Mouse (Mus musculus) liver, embryonic 14.5 days (tissue): ENCODE measurements at regions not wholly inside any gene's neighbourhood (a gene's known extent, or its start where the extent isn't known, plus 50 kb on each side); places are given as distances from the start of the nearest gene placed in this dataset.

Experiments
- ATAC-seq: fragments of 200-750 bp; cut with Nextera tagmentation; 2 replicates; pipeline ENCODE4 v1.8.0; 2017; ENCODE audit warnings: moderate number of reproducible peaks, mild to moderate bottlenecking, moderate library complexity; ENCODE audit not compliant: insufficient read depth
- DNase-seq, 3 experiments: peaks; one replicate each; pipeline ENCODE4 v3.0.0-alpha.2; 2012 to 2013; ENCODE audit warnings: low read depth in 3 of 3, low spot score in 3 of 3
- H3K27ac ChIP-seq: fragments of 300-500 bp; sonication (generic); 2 replicates; pipeline ENCODE4 v1.5.1; 2014; ENCODE audit warnings: moderate library complexity, mild to moderate bottlenecking, control low read depth, inconsistent platforms
- H3K27me3 ChIP-seq: fragments of 300-500 bp; sonication (generic); 2 replicates; pipeline ENCODE4 v1.6.1; 2014; ENCODE audit warnings: mild to moderate bottlenecking, low read length, moderate library complexity; ENCODE audit not compliant: control insufficient read depth, insufficient read depth
- H3K36me3 ChIP-seq: fragments of 300-500 bp; sonication (generic); replicated peaks from 2 replicates; pipeline ENCODE4 v1.6.1; 2014; ENCODE audit warnings: low read depth; ENCODE audit not compliant: control insufficient read depth, insufficient read depth
- H3K4me1 ChIP-seq, 2 experiments: fragments of 200-500 bp in 1 of 2; fragments of 300-500 bp in 1 of 2; sonication (generic) in 1 of 2; replicated peaks; 2 replicates each; pipeline ENCODE4 v1.6.1; 2012 to 2014; ENCODE audit warnings: antibody characterized with exemption in 1 of 2, inconsistent platforms in 1 of 2, low read length in 1 of 2; ENCODE audit not compliant: control insufficient read depth in 2 of 2, insufficient read depth in 2 of 2
- H3K4me2 ChIP-seq: fragments of 300-500 bp; sonication (generic); 2 replicates; pipeline ENCODE4 v1.6.1; 2014; ENCODE audit warnings: low read depth, mild to moderate bottlenecking, control low read depth, moderate library complexity
- H3K4me3 ChIP-seq, 2 experiments: fragments of 200-500 bp in 1 of 2; fragments of 300-500 bp in 1 of 2; sonication (generic) in 1 of 2; 2 replicates each; pipeline ENCODE4 v1.5.1; 2012 to 2014; ENCODE audit warnings: low read depth in 2 of 2, low read length in 2 of 2, mild to moderate bottlenecking in 2 of 2, control low read depth in 1 of 2, inconsistent platforms in 1 of 2, moderate library complexity in 1 of 2; ENCODE audit not compliant: insufficient read depth in 1 of 2
- H3K9ac ChIP-seq: fragments of 300-500 bp; sonication (generic); replicated peaks from 2 replicates; pipeline ENCODE4 v1.6.1; 2014; ENCODE audit warnings: mild to moderate bottlenecking, control low read depth, moderate library complexity
- H3K9me3 ChIP-seq: fragments of 300-500 bp; sonication (generic); 2 replicates; pipeline ENCODE4 v1.6.1; 2016; ENCODE audit warnings: low read length, mixed read lengths; ENCODE audit not compliant: control insufficient read depth
- CTCF ChIP-seq: IDR thresholded peaks from 2 replicates; pipeline ENCODE4 v1.5.1; 2016; ENCODE audit warnings: antibody characterized with exemption, low read depth, control low read depth
- EP300 ChIP-seq: IDR thresholded peaks from 2 replicates; pipeline ENCODE4 v1.6.1; 2016; ENCODE audit warnings: antibody characterized with exemption, low read depth
- WGBS: fragments of 180-500 bp; shearing (Covaris S2); extraction: QIAGEN DNeasy Blood & Tissue Kit; methylation state at CpG from one replicate; pipeline ENCODE4 v1.1.7; 2014; ENCODE audit not compliant: insufficient replicate concordance; 5-methylcytosine and 5-hydroxymethylcytosine counted together

GRCm38 (mm10) chr11:110804079-110804478 lies 163.8 kb upstream of the Kcnj16 start:
- Histone ChIP-seq H3K9ac (no peak overlapping the region), H3K4me1 (no peaks in the 10 kb centered on the region), H3K36me3 (no peaks in the 10 kb centered on the region), H3K4me2 (no peak overlapping the region), H3K27me3 (no peaks in the 10 kb centered on the region), H3K27ac (no peak overlapping the region), H3K4me3 (no peak overlapping the region), H3K9me3 (no peaks in the 10 kb centered on the region)
- TF ChIP-seq CTCF = no peak
- TF ChIP-seq EP300 = no peak
- ATAC-seq = no peak
- DNase-seq = no peak
- WGBS = 63% methylated on average over 1 of the region's 1 CpGs

DNA sequence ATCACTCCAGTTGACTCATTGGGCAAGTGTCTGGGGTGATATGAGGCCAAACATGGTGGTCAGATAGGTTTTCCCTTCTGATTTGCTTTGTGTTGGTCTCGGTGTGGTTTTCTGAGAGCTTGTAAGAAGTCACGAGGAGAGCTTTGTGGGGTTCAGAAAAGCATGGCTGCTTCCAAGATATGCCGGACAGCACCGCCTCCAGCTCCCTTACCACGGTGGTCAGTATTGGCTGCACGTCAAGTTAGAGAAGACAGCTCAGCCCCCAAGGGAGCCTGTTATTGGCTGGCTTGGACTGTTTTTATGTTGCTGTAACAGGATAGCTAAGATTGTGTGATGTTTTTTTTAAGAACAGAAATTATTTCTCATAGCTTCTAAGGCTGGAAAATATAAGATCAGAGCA lies 154.7 kb upstream of the Kcnj16 start:
- Histone ChIP-seq H3K4me2 (no peak overlapping the region), H3K36me3 (no peaks in the 10 kb centered on the region), H3K27ac (no peak overlapping the region), H3K9ac (no peak overlapping the region), H3K4me3 (no peak overlapping the region), H3K27me3 (no peaks in the 10 kb centered on the region), H3K4me1 (no peaks in the 10 kb centered on the region), H3K9me3 (no peaks in the 10 kb centered on the region)
- ATAC-seq = no peak
- no peak for DNase-seq
- WGBS = 74% methylated on average over 6 of the region's 6 CpGs
- TF ChIP-seq EP300 = no peak

- 69% methylated on average over 9 of the region's 9 CpGs for WGBS
- Histone ChIP-seq H3K4me1 (no peaks in the 10 kb centered on the region), H3K4me3 (no peak overlapping the region), H3K9ac (no peak overlapping the region), H3K4me2 (no peak overlapping the region), H3K36me3 (no peaks in the 10 kb centered on the region), H3K27me3 (no peaks in the 10 kb centered on the region), H3K27ac (no peak overlapping the region), H3K9me3 (no peaks in the 10 kb centered on the region)
- DNase-seq (no peak), ATAC-seq (no peak)
- TF ChIP-seq CTCF (no peak), EP300 (no peak)
These were observed 153.1 kb upstream of the Kcnj16 start for GRCm38 (mm10) chr11:110814732-110815131.

- no peak overlapping the region for H3K27ac ChIP-seq
- DNase-seq = no peak
- TF ChIP-seq CTCF (no peak), EP300 (no peak)
- 63% methylated on average over 7 of the region's 7 CpGs for WGBS
- H3K4me3 ChIP-seq = no peak overlapping the region
- no peaks in the 10 kb centered on the region for H3K36me3 ChIP-seq
- no peak overlapping the region for H3K9ac ChIP-seq
- no peak for ATAC-seq
- H3K4me2 ChIP-seq = no peak overlapping the region
- H3K9me3 ChIP-seq = no peaks in the 10 kb centered on the region
- no peaks in the 10 kb centered on the region for H3K27me3 ChIP-seq
- H3K4me1 ChIP-seq = no peaks in the 10 kb centered on the region
These were observed 152.6 kb upstream of the Kcnj16 start for GRCm38 (mm10) chr11:110815206-110815605.

GRCm38 (mm10) chr11:110828584-110828983 lies 139.2 kb upstream of the Kcnj16 start:
- WGBS = 51% methylated on average over 5 of the region's 5 CpGs
- ATAC-seq = no peak
- no peak overlapping the region for H3K4me2 ChIP-seq

DNA sequence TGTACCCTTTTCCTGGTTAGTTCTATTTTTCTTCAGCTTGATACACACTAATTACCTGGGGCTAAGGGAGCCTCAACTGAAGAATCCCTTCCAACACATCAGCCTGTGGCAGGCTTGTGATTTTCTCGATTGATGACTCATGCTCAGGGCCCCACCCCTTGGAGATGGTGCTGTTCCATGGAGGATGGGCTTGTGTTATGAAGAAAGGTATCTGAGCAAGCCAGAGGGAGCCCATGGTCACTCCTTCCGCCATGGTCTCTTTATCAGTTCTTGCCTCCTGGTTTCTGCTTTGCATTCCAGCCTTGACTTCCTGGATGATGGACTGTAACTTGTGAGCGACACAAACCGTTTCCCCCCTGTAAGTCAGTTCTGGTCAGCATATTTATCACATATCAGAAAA lies 131.1 kb upstream of the Kcnj16 start:
- Histone ChIP-seq H3K4me3 (no peak overlapping the region), H3K4me1 (no peaks in the 10 kb centered on the region), H3K36me3 (no peaks in the 10 kb centered on the region), H3K9me3 (no peaks in the 10 kb centered on the region), H3K27ac (no peak overlapping the region), H3K9ac (no peak overlapping the region), H3K4me2 (no peak overlapping the region), H3K27me3 (no peaks in the 10 kb centered on the region)
- TF ChIP-seq CTCF = no peak
- no peak for TF ChIP-seq EP300
- DNase-seq = peak in 1 of 3 experiments; percentile 1
- ATAC-seq = peak; percentile 73
- 15% methylated on average over 4 of the region's 4 CpGs for WGBS

More at GRCm38 (mm10) chr11:110828584-110828983, 139.2 kb upstream of the Kcnj16 start:
- Histone ChIP-seq H3K4me1 (no peaks in the 10 kb centered on the region), H3K27me3 (no peaks in the 10 kb centered on the region), H3K27ac (no peak overlapping the region), H3K9me3 (no peaks in the 10 kb centered on the region), H3K36me3 (no peaks in the 10 kb centered on the region), H3K9ac (no peak overlapping the region), H3K4me3 (no peak overlapping the region)
- no peak for DNase-seq
- TF ChIP-seq EP300 (no peak), CTCF (no peak)
